Mouse (Mus musculus) neural tube, postnatal 0 days (tissue): ENCODE measurements around the gene Arhgap40. TPM values are rescaled to one million over a fixed set of nuclear protein-coding genes. Genes with fewer than 3 reads are reported as not detected.

ENCODE experiments used
- polyA plus RNA-seq: library from polyadenylated mRNA; unstranded; fragments of >200 nt; fragmentation: Nextera tagmentation; extraction: Ambion mirVana; gene quantifications from 2 replicates; pipeline ENCODE4 v1.2.1, GENCODE M21; 2015

The Arhgap40 gene
- polyA plus RNA-seq = 0.57 and 0.61 TPM in 2 replicates

GRCm38 (mm10) chr2:158512528-158512927 is at the start of gene Arhgap40:
Arhgap40 (plus strand) TSS chr2:158512796.

GRCm38 (mm10) chr2:158501836-158502812 is 10.5 kb upstream of the Arhgap40 start, which contains the start of gene Adig:
Adig (plus strand) TSS chr2:158502612.

Other genes with a start within 250 kb of the Arhgap40 start
- 10.2 and 15.3 TPM in 2 replicates for gene Lbp, start 206.3 kb upstream of the Arhgap40 start, polyA plus RNA-seq
- 703 and 881 TPM in 2 replicates for gene Snhg11, start 137.2 kb upstream of the Arhgap40 start, polyA plus RNA-seq
- gene Ralgapb, start 102.9 kb upstream of the Arhgap40 start, polyA plus RNA-seq = 23.3 and 27.1 TPM in 2 replicates
- gene Adig, start 10.2 kb upstream of the Arhgap40 start, polyA plus RNA-seq = not detected in 2 replicates
- 18.8 and 21.0 TPM in 2 replicates for gene Slc32a1, start 98.0 kb downstream of the Arhgap40 start, polyA plus RNA-seq
- gene Actr5, start 112.1 kb downstream of the Arhgap40 start, polyA plus RNA-seq = 8.2 and 10.0 TPM in 2 replicates
- 46.6 and 46.9 TPM in 2 replicates for gene Ppp1r16b, start 152.6 kb downstream of the Arhgap40 start, polyA plus RNA-seq